Mouse (Mus musculus) brain, adult 10 weeks (tissue): Measurements from ENCODE around the gene Tdp1. TPM values are rescaled to one million over a fixed set of nuclear protein-coding genes. Genes with fewer than 3 reads are reported as not detected.

Experiments used
- polyA plus RNA-seq: library from polyadenylated mRNA; stranded (reverse); fragments of 350-450 nt; fragmentation: Illumina TruSeq; extraction: RNeasy Lipid Tissue Mini Kit (QIAGEN cat#74804); gene quantifications from one replicate; pipeline ENCODE4 v1.2.3, GENCODE M21; 2015; ENCODE audit warnings: low read depth, low replicate concordance

Tdp1 gene
- polyA plus RNA-seq = 19.0 TPM

DNA sequence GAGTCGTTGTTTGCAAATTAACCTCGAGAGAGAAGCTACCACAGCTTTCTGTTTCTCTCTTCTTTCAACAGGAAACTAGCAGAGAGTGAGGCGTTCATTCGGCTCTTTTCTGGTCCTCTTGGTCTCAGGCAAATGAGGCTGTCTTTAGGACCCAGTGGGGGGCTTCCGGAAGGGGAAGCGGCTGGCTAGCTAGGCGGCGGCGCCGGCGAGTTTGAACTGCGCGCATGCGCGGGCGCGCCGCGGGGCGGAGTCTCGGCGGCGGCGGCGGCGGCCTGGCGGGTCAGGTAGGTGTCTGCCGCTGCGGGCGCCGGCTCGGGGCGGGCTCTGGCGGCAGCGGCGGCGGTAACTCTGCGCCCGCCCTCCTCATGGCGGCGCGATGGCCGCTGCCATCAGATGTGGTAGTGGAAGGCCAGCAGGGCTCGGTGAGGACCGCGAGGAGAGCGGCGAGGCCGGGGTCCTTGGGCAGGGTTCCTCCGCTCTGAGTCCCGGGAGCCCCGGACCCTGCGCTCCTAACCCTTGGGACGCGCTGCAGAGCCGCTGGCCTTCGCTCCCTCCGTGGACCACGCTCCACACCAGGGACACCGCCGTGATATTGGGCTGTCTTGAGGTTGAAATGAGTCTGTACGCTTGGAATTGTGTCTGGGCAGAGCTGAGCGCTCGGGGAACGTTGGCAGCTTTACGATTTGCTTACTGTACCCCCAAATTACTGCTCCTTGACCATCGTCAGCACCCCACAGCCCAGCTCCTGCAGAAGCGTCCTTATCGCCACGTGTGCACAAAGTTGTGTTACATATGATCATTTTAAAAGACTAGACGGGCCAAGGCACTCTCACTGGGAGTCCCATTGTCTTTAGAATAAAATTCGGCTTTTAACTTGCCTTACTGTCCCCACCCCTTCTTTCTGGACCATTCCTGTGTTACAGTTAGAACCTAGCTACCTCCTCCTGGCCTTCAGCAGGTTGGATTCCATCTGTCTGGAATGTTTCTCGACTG, at the start of gene Tdp1, which contains the start of gene Efcab11:
Gene Tdp1, plus strand, starts transcription at position 249 of the 993 bp plus-strand sequence.
Gene Efcab11, minus strand, starts transcription at position 171 of the 993 bp plus-strand sequence.

GRCm38 (mm10) chr12:99964301-99965202, 80.2 kb downstream of the Tdp1 start, which contains the start of gene Kcnk13:
Gene Kcnk13, plus strand, starts transcription at chr12:99964499.

Other genes with a start within 250 kb of the Tdp1 start
- 0.39 TPM for gene Efcab11, start 78 bp upstream of the Tdp1 start, polyA plus RNA-seq
- gene Kcnk13, start 80.0 kb downstream of the Tdp1 start, polyA plus RNA-seq = 8.0 TPM
- 226 TPM for gene Psmc1, start 225.6 kb downstream of the Tdp1 start, polyA plus RNA-seq